Mouse (Mus musculus): ENCODE results near the gene Stk39. TPM values are rescaled to one million over a fixed set of nuclear protein-coding genes. Genes with fewer than 3 reads are reported as not detected.

The Stk39 gene
- polyA plus RNA-seq, 1 experiment from 2014 or later = 53.0 TPM

GRCm38 (mm10) chr2:68407179-68407950, 64.7 kb downstream of the Stk39 start:
- H3K36me3 ChIP-seq (ENCODE audit: control insufficient read depth, insufficient read depth, low read length) = no peaks in the 10 kb centered on the region
- DNase-seq (ENCODE audit: low spot score) (peak; percentile 21), ATAC-seq (ENCODE audit: low FRiP score) (no peak)
- H3K27me3 ChIP-seq (ENCODE audit: control insufficient read depth, insufficient read depth, low read length) = no peaks in the 10 kb centered on the region
- no peak overlapping the region for H3K9ac ChIP-seq (ENCODE audit: low read depth, low read length)
- H3K4me3 ChIP-seq (ENCODE audit: low read depth, low read length) = no peak overlapping the region
- H3K4me1 ChIP-seq (replicated peaks; ENCODE audit: control insufficient read depth, insufficient read depth, low read length) = peaks cover 18% of the 10 kb centered on the region
- H3K9me3 ChIP-seq (ENCODE audit: control insufficient read depth, low read length) = no peaks in the 10 kb centered on the region
- no peak overlapping the region for H3K4me2 ChIP-seq (replicated peaks; ENCODE audit: low read depth, low read length)
- WGBS = 48% methylated on average over 12 of the region's 12 CpGs
- peak overlapping the region; percentile 34 for H3K27ac ChIP-seq (ENCODE audit: low read depth, low read length)

DNA sequence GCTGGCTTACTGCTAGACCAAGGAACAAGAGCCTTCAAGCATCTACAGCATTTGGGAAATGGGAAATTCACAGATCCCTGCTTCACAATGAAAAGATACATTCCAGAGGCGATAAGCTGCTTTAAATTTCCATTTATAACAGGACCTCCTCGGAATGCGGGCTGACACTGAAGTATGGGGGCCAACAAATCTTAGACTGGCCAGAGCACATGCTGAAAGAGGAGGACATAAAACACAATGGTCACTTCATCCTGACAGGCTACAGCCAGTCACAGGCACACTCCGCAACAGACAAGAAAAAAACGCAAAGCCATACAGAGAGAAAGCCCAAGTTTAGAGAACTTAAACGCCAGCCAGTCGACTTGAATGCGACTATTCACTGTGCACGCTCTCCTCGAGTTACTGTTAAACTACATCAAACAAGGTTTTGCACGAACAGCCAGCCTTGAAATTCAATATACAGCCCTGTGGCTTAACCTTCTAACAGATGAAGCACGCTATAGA, 65.4 kb downstream of the Stk39 start:
- no peaks in the 10 kb centered on the region for H3K27me3 ChIP-seq (ENCODE audit: control insufficient read depth, insufficient read depth, low read length)
- DNase-seq (ENCODE audit: low spot score) = peak; percentile 40
- H3K4me1 ChIP-seq (replicated peaks; ENCODE audit: control insufficient read depth, insufficient read depth, low read length) = peaks cover 18% of the 10 kb centered on the region
- peak overlapping the region; percentile 56 for H3K27ac ChIP-seq (ENCODE audit: low read depth, low read length)
- no peaks in the 10 kb centered on the region for H3K36me3 ChIP-seq (ENCODE audit: control insufficient read depth, insufficient read depth, low read length)
- WGBS = 23% methylated on average over 12 of the region's 12 CpGs
- H3K4me2 ChIP-seq (replicated peaks; ENCODE audit: low read depth, low read length) = no peak overlapping the region
- no peaks in the 10 kb centered on the region for H3K9me3 ChIP-seq (ENCODE audit: control insufficient read depth, low read length)
- H3K9ac ChIP-seq (ENCODE audit: low read depth, low read length) = no peak overlapping the region
- ATAC-seq (ENCODE audit: low FRiP score) = 0 out of 2 replicates have a peak, but pooled peaks have one; percentile 15
- H3K4me3 ChIP-seq (ENCODE audit: low read depth, low read length) = no peak overlapping the region

GRCm38 (mm10) chr2:68405163-68405715, 66.8 kb downstream of the Stk39 start:
- Histone ChIP-seq H3K9ac (ENCODE audit: low read depth, low read length) (no peak overlapping the region), H3K9me3 (ENCODE audit: control insufficient read depth, low read length) (no peaks in the 10 kb centered on the region), H3K4me3 (ENCODE audit: low read depth, low read length) (no peak overlapping the region), H3K4me1 (replicated peaks; ENCODE audit: control insufficient read depth, insufficient read depth, low read length) (peaks cover 18% of the 10 kb centered on the region), H3K36me3 (ENCODE audit: control insufficient read depth, insufficient read depth, low read length) (no peaks in the 10 kb centered on the region), H3K4me2 (replicated peaks; ENCODE audit: low read depth, low read length) (no peak overlapping the region), H3K27ac (ENCODE audit: low read depth, low read length) (peak overlapping the region; percentile 55; the same call in 1 of the 2 replicates), H3K27me3 (ENCODE audit: control insufficient read depth, insufficient read depth, low read length) (no peaks in the 10 kb centered on the region)
- 40% methylated on average over 16 of the region's 16 CpGs for WGBS
- ATAC-seq (ENCODE audit: low FRiP score) (peak; percentile 50), DNase-seq (ENCODE audit: low spot score) (peak; percentile 38)

- ATAC-seq (ENCODE audit: low FRiP score) (peak; percentile 41), DNase-seq (ENCODE audit: low spot score) (peak; percentile 31)
- H3K27ac ChIP-seq (ENCODE audit: low read depth, low read length) = peak overlapping the region; percentile 55; the same call in 1 of the 2 replicates
- H3K36me3 ChIP-seq (ENCODE audit: control insufficient read depth, insufficient read depth, low read length) = no peaks in the 10 kb centered on the region
- H3K27me3 ChIP-seq (ENCODE audit: control insufficient read depth, insufficient read depth, low read length) = no peaks in the 10 kb centered on the region
- H3K4me1 ChIP-seq (replicated peaks; ENCODE audit: control insufficient read depth, insufficient read depth, low read length) = peaks cover 18% of the 10 kb centered on the region
- H3K9me3 ChIP-seq (ENCODE audit: control insufficient read depth, low read length) = no peaks in the 10 kb centered on the region
- 46% methylated on average over 18 of the region's 18 CpGs for WGBS
- no peak overlapping the region for H3K9ac ChIP-seq (ENCODE audit: low read depth, low read length)
- no peak overlapping the region for H3K4me3 ChIP-seq (ENCODE audit: low read depth, low read length)
- H3K4me2 ChIP-seq (replicated peaks; ENCODE audit: low read depth, low read length) = no peak overlapping the region
Measured at GRCm38 (mm10) chr2:68404274-68405162, 67.5 kb downstream of the Stk39 start.

DNA sequence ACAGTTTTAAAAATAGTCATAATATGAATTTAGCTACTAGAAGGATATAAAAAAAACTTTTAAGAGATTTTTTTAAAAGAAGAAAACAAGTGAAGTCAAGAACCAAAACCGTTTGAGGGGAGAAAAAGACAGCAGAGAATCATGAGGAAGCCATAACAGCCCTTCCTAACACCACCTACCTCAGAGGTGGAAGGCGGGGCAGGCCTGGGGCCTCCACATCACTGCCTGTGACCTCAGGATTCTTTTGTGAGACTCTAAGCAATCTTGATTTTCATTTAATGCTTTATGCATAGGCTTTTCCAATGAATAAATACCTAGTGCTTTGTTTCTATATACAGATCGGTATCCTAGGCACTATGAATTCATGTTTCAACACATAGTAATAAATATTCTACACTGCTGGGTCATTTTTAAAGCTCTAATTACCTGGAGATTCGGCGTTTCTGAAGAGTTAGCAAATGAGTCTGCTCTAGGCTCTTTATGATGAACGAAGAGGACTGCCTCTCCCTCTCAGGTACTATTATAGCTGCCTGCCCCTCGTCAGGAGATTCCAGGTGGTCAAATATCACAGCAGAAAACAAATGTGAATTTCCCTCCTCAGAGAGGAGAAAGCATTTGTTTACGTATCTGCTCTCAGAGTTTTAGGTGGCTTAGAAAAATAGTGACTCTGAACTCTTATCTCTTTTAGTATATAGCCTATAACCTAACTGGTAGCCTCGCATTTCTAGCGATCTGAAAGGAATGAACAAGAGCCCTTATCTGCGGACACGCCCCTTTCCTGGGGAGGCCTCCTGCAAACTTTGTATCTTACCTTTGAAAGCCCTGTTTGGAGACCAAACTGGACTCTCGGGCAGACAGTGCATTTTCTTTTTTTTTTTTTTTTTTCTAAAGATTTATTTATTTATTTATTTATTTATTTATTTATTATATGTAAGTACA, 78.2 kb downstream of the Stk39 start:
- no peak for DNase-seq (ENCODE audit: low spot score)
- Histone ChIP-seq H3K9ac (ENCODE audit: low read depth, low read length) (no peak overlapping the region), H3K4me2 (replicated peaks; ENCODE audit: low read depth, low read length) (no peak overlapping the region), H3K9me3 (ENCODE audit: control insufficient read depth, low read length) (no peaks in the 10 kb centered on the region), H3K27me3 (ENCODE audit: control insufficient read depth, insufficient read depth, low read length) (no peaks in the 10 kb centered on the region), H3K27ac (ENCODE audit: low read depth, low read length) (no peak overlapping the region), H3K4me3 (ENCODE audit: low read depth, low read length) (no peak overlapping the region), H3K4me1 (replicated peaks; ENCODE audit: control insufficient read depth, insufficient read depth, low read length) (no peaks in the 10 kb centered on the region), H3K36me3 (ENCODE audit: control insufficient read depth, insufficient read depth, low read length) (no peaks in the 10 kb centered on the region)
- 89% methylated on average over 13 of the region's 13 CpGs for WGBS
- ATAC-seq (ENCODE audit: low FRiP score) = no peak

- Histone ChIP-seq H3K9me3 (ENCODE audit: control insufficient read depth, low read length) (no peaks in the 10 kb centered on the region), H3K36me3 (ENCODE audit: control insufficient read depth, insufficient read depth, low read length) (no peaks in the 10 kb centered on the region), H3K4me1 (replicated peaks; ENCODE audit: control insufficient read depth, insufficient read depth, low read length) (no peaks in the 10 kb centered on the region), H3K27ac (ENCODE audit: low read depth, low read length) (no peak overlapping the region), H3K4me2 (replicated peaks; ENCODE audit: low read depth, low read length) (no peak overlapping the region), H3K27me3 (ENCODE audit: control insufficient read depth, insufficient read depth, low read length) (no peaks in the 10 kb centered on the region), H3K9ac (ENCODE audit: low read depth, low read length) (no peak overlapping the region), H3K4me3 (ENCODE audit: low read depth, low read length) (no peak overlapping the region)
- no peak for DNase-seq (ENCODE audit: low spot score)
- no peak for ATAC-seq (ENCODE audit: low FRiP score)
- 83% methylated on average over 14 of the region's 14 CpGs for WGBS
Measured at GRCm38 (mm10) chr2:68387824-68388582, 84.1 kb downstream of the Stk39 start.

- Histone ChIP-seq H3K9ac (ENCODE audit: low read depth, low read length) (no peak overlapping the region), H3K4me3 (ENCODE audit: low read depth, low read length) (no peak overlapping the region), H3K9me3 (ENCODE audit: control insufficient read depth, low read length) (no peaks in the 10 kb centered on the region), H3K4me1 (replicated peaks; ENCODE audit: control insufficient read depth, insufficient read depth, low read length) (peaks cover 3% of the 10 kb centered on the region; the same call in 1 of the 2 replicates), H3K36me3 (ENCODE audit: control insufficient read depth, insufficient read depth, low read length) (no peaks in the 10 kb centered on the region), H3K4me2 (replicated peaks; ENCODE audit: low read depth, low read length) (no peak overlapping the region), H3K27ac (ENCODE audit: low read depth, low read length) (no peak overlapping the region), H3K27me3 (ENCODE audit: control insufficient read depth, insufficient read depth, low read length) (no peaks in the 10 kb centered on the region)
- 53% methylated on average over 10 of the region's 10 CpGs for WGBS
- ATAC-seq (ENCODE audit: low FRiP score) (peak; percentile 64), DNase-seq (ENCODE audit: low spot score) (no peak)
Measured at GRCm38 (mm10) chr2:68386313-68386863, 85.7 kb downstream of the Stk39 start.
